Mouse (Mus musculus) WW6 (cell line): ENCODE measurements around the gene Cmtm2b.

ENCODE experiments used
- DNase-seq: peaks from one replicate; pipeline ENCODE4 v3.0.0-alpha.2; 2013; ENCODE audit warnings: low read depth, low spot score

Gene Cmtm2b

GRCm38 (mm10) chr8:104342426-104342825 lies 20.4 kb downstream of the Cmtm2b start:
- no peak for DNase-seq

- peak; percentile 71 for DNase-seq
Observed at GRCm38 (mm10) chr8:104343957-104344356, 21.9 kb downstream of the Cmtm2b start.

- no peak for DNase-seq
Observed at GRCm38 (mm10) chr8:104344622-104345021, 22.6 kb downstream of the Cmtm2b start.

- DNase-seq, result no peak
Observed at GRCm38 (mm10) chr8:104346706-104347105, 24.7 kb downstream of the Cmtm2b start.

GRCm38 (mm10) chr8:104348971-104349370 lies 26.9 kb downstream of the Cmtm2b start:
- DNase-seq, result no peak

- no peak for DNase-seq
Observed at GRCm38 (mm10) chr8:104350047-104350446, 28.0 kb downstream of the Cmtm2b start.

- DNase-seq, result no peak
Observed at GRCm38 (mm10) chr8:104353186-104353585, 31.2 kb downstream of the Cmtm2b start.

GRCm38 (mm10) chr8:104354504-104354903 lies 32.5 kb downstream of the Cmtm2b start:
- no peak for DNase-seq

- DNase-seq, result no peak
Observed at GRCm38 (mm10) chr8:104358637-104359036, 36.6 kb downstream of the Cmtm2b start.

GRCm38 (mm10) chr8:104359778-104360456 lies 37.9 kb downstream of the Cmtm2b start:
- DNase-seq, result no peak

GRCm38 (mm10) chr8:104365695-104366094 lies 43.7 kb downstream of the Cmtm2b start:
- no peak for DNase-seq

- DNase-seq, result no peak
Observed at GRCm38 (mm10) chr8:104367398-104367797, 45.4 kb downstream of the Cmtm2b start.

GRCm38 (mm10) chr8:104369591-104369990 lies 47.6 kb downstream of the Cmtm2b start:
- DNase-seq, result no peak

GRCm38 (mm10) chr8:104370071-104370470 lies 48.0 kb downstream of the Cmtm2b start:
- DNase-seq, result no peak

GRCm38 (mm10) chr8:104371121-104371520 lies 49.1 kb downstream of the Cmtm2b start:
- no peak for DNase-seq

- DNase-seq, result no peak
Observed at GRCm38 (mm10) chr8:104373779-104374178, 51.7 kb downstream of the Cmtm2b start.

- no peak for DNase-seq
Observed at GRCm38 (mm10) chr8:104374269-104374668, 52.2 kb downstream of the Cmtm2b start.

- no peak for DNase-seq
Observed at GRCm38 (mm10) chr8:104374864-104375846, 53.1 kb downstream of the Cmtm2b start.

- no peak for DNase-seq
Observed at GRCm38 (mm10) chr8:104375959-104376358, 53.9 kb downstream of the Cmtm2b start.

- DNase-seq, result no peak
Observed at GRCm38 (mm10) chr8:104376669-104377068, 54.6 kb downstream of the Cmtm2b start.

GRCm38 (mm10) chr8:104379301-104379836 lies 57.3 kb downstream of the Cmtm2b start:
- DNase-seq, result no peak

- no peak for DNase-seq
Observed at GRCm38 (mm10) chr8:104380269-104380668, 58.2 kb downstream of the Cmtm2b start.
